Comparison of ENCODE assay signal across 8 mouse cellular contexts in genomic region chr16:4003489-4004398, GRCm38 (mm10). TPM values are rescaled to one million over a fixed set of nuclear protein-coding genes. Genes with fewer than 3 reads are reported as not detected.
DNase-seq lines count a peak whose midpoint lies in the region; ATAC-seq lines count a peak whose summit lies in the region.

Slx4 (minus strand) TSS chr16:4003770.

- peak; percentile 93 to 95 for ATAC-seq in hematopoietic stem cell, adult 5-6 weeks (replicated peaks in 1 of 2; ENCODE audit: insufficient read depth in 1 of 2, low FRiP score in 2 of 2, low TSS enrichment in 1 of 2, low read depth in 1 of 2, poor library complexity in 2 of 2, severe bottlenecking in 2 of 2)
- peak; percentile 99 for ATAC-seq in lung, embryonic 16.5 days (ENCODE audit: low read depth)

- H3K4me2 ChIP-seq in lung, embryonic 16.5 days (ENCODE audit: low read depth, low read length) = peak within 1 kb of the TSS; percentile 90

- H3K9ac ChIP-seq in lung, embryonic 16.5 days (ENCODE audit: low read length) = peak within 1 kb of the TSS; percentile 93

- H3K4me3 ChIP-seq in lung, embryonic 16.5 days (ENCODE audit: low read length) = peak within 1 kb of the TSS; percentile 93

- peak; percentile 91 for DNase-seq in MEL-GATA-1-ER (ENCODE audit: extremely low read depth, low read depth)
- peak; percentile 96 for DNase-seq in cerebellum, adult 8-10 months
- peak; percentile 99 for DNase-seq in forelimb bud, embryonic 11.5 days (ENCODE audit: low read depth, low spot score)
- DNase-seq in layer of hippocampus, adult 9-10 months (ENCODE audit: low spot score) = peak; percentile 88
- DNase-seq in ovary, postnatal 10 days (ENCODE audit: low spot score) = peak; percentile 83
- peak; percentile 93 to 94 for DNase-seq in thymus, postnatal 10 days (ENCODE audit: low spot score in 2 of 2)

- H3K9me3 ChIP-seq in lung, embryonic 16.5 days (ENCODE audit: control insufficient read depth, low read length) = no peaks in the 10 kb centered on the region

- H3K27ac ChIP-seq in lung, embryonic 16.5 days (ENCODE audit: low read length) = peak within 1 kb of the TSS; percentile 94

- H3K27me3 ChIP-seq in lung, embryonic 16.5 days (ENCODE audit: control insufficient read depth, insufficient read depth, low read depth, low read length) = no peaks in the 10 kb centered on the region

- peaks cover 13% of the 10 kb centered on the region for H3K4me1 ChIP-seq in lung, embryonic 16.5 days (replicated peaks; ENCODE audit: control insufficient read depth, insufficient read depth, low read length)

- H3K36me3 ChIP-seq in lung, embryonic 16.5 days (ENCODE audit: control insufficient read depth, insufficient read depth, low read length) = peaks cover 12% of the 10 kb centered on the region

- WGBS in lung, embryonic 16.5 days = 1% methylated on average over 51 of the region's 58 CpGs

RNA-seq across cellular contexts. Expression of gene Slx4, which starts in this region (rescaled TPM):
- total RNA-seq in hematopoietic stem cell, adult 5-6 weeks (2017) = 22.8 and 29.0 TPM in 2 replicates
- polyA plus RNA-seq in lung, embryonic 16.5 days (2015; fragmentation: Nextera tagmentation; extraction: Ambion mirVana) = 16.5 and 17.0 TPM in 2 replicates

Comparison
In these comparisons a context has a peak if more than half of its experiments do, and no peak if none do; other contexts are left out.
1. Peak in every context shown above with its lines: DNase-seq, ATAC-seq, H3K4me3 ChIP-seq and H3K27ac ChIP-seq.